Mouse (Mus musculus) B cell, adult 2 months (primary cell): ENCODE results near the gene Ptprk.

ENCODE experiments used
- DNase-seq, 2 experiments: peaks; one replicate each; pipeline ENCODE4 v3.0.0; 2022

Ptprk gene

GRCm38 (mm10) chr10:28304292-28304875 lies 229.8 kb downstream of the Ptprk start:
- DNase-seq, result no peak

DNA sequence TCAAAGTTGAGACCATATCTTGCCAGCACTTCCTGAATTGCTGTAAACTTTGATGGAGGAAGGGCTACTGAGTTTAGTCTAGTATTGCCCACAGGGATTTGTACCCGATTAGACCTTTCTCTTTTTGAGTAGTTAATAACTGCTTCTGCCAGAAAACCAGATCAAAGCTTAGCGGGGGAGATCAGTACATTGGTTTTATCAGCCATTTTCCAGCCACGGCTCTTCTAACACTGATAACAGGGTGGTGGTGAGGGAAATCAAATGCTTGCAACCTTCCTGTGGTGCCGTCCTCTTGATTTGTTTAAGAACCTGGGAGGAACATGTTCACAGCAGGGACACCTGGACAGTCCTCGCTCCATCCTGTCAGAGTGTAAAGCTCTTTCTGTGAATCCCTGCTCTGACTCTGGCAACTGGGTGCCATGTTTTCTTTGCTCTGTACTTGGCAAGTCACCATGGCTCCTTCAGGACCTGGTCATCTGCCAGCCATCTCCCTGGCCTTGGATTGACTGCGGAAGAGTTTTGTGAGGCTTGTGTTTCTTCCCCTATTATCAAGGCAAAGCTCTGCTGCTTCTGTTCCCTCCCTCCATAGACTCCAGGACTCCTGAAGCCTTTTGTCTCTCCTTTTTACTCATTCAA lies 231.9 kb downstream of the Ptprk start:
- no peak for DNase-seq

GRCm38 (mm10) chr10:28311369-28311768 lies 236.7 kb downstream of the Ptprk start:
- no peak for DNase-seq

DNA sequence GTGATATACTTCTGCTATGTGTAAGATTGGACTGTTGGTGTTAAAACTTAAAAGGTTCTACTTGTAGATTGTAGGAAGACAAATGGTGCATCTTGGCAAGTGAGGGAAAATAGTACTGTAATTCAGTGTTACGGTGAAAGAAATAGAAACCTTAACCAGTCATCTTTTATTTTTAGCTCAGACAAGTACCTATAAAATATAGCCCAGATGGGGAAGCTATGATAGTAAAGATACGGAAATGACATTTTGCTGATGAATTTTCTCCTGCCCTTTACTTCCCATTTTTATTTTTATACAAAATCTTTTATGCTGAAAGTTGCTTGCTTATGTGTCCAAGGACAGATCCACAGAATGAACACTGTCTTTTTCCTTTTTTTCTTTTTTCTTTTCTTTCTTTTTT lies 248.4 kb downstream of the Ptprk start:
- no peak for DNase-seq

GRCm38 (mm10) chr10:28335232-28335631 lies 260.6 kb downstream of the Ptprk start:
- no peak for DNase-seq

- no peak for DNase-seq
Measured at GRCm38 (mm10) chr10:28338536-28338935, 263.9 kb downstream of the Ptprk start.

- DNase-seq, result no peak
Measured at GRCm38 (mm10) chr10:28345196-28345681, 270.6 kb downstream of the Ptprk start.

GRCm38 (mm10) chr10:28365291-28365690 lies 290.7 kb downstream of the Ptprk start:
- no peak for DNase-seq

GRCm38 (mm10) chr10:28366065-28366677 lies 291.6 kb downstream of the Ptprk start:
- DNase-seq, result no peak

- DNase-seq, result no peak
Measured at GRCm38 (mm10) chr10:28369808-28370207, 295.2 kb downstream of the Ptprk start.

DNA sequence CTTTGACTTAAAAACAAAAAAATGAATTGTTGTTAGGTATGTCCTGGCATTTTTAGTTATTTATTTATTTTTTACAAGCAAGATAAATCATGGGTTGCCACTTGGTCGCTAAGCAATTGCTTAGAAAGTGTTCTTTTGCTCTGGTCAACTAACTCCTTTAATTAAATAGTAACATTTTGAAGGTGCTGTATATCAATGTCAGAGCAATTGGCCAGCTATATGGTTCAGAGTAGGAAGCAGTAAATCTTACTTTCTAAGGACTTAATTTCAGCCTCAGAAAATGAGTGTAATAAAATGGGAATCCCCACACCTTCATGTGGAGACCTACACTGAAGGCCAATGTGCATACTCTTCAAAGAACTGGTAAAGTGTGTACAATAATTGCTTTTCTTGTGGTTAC lies 300.3 kb downstream of the Ptprk start:
- DNase-seq, result no peak

DNA sequence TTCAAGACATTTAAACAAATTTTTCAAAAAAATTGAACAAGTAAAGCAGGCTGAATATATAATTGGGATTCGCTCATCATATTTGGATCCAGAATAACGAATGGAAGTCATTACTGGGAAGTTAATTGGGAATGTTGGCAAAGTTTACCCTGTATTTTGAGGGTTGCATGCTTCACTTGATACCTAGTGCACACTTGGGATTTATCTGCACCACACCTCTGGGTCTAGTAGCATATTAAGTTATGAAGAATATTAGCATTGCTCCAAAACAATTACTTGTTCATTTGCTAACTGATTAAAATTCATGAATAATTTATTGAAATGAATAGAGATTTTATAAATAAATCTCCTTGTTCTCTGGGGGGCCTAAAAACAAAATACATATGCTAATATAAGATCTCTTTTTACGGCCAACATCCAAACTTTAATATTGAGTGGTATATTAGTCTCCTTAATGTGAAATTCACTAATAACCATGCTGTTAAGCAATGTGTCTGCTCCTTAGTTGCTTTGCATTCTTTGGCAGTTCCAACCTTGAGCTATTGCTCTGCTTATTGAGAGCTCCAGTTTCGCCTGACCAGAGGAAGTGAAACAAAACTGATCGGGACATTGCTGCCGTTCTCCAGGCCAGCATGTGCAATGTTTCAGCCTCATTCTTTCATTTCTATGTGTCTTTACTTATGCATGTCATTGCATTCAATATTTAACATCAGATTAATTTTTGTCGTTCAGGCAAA lies 305.3 kb downstream of the Ptprk start:
- no peak for DNase-seq

DNA sequence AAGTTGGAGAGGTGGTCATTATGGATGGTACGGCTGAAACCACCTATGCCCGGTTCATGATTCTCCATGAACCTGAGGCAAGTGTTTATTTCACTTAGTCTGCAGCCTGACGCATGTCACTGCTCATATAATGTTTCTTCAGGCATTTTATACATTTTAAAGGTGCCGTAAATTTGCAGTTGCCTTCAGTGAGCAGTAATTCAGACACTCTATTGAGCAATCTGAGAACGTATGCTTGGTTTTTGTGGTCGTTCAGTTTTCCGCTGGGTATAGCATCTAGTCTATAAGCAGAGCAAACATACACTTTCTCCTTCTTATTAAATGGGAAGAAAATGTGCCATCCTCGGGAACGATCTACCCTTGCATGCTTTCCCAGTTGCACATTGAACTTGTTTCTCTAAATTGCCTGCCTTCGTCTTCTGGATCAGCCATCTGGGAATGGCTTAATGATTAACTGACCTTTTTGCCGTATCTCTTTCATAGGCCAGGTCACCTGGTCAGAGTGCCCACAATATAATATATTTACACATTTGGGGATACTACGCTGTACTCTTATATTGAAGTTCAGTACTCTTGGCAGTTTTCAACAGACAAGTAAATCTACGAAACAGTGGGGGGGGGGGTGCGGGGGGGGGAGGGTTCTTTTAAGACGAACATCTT lies 313.1 kb downstream of the Ptprk start:
- DNase-seq, result no peak

DNA sequence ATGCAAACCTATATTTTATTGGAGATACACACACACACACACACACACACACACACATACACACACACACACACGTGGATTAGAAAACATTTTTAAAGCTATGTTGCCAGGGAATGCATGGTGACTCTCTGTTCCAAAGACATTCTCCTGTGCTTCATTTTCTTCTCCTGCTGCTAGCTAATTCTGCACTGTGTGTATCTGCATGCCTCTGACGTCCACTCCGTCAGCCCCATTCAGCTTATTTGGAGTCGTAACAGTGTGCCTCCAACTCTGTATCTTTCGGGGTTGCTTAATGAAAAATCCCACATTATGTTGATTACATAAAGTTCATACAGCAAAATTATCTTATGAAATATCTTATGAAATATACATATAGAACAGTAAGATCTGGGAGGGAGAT lies 316.5 kb downstream of the Ptprk start:
- DNase-seq, result no peak

DNA sequence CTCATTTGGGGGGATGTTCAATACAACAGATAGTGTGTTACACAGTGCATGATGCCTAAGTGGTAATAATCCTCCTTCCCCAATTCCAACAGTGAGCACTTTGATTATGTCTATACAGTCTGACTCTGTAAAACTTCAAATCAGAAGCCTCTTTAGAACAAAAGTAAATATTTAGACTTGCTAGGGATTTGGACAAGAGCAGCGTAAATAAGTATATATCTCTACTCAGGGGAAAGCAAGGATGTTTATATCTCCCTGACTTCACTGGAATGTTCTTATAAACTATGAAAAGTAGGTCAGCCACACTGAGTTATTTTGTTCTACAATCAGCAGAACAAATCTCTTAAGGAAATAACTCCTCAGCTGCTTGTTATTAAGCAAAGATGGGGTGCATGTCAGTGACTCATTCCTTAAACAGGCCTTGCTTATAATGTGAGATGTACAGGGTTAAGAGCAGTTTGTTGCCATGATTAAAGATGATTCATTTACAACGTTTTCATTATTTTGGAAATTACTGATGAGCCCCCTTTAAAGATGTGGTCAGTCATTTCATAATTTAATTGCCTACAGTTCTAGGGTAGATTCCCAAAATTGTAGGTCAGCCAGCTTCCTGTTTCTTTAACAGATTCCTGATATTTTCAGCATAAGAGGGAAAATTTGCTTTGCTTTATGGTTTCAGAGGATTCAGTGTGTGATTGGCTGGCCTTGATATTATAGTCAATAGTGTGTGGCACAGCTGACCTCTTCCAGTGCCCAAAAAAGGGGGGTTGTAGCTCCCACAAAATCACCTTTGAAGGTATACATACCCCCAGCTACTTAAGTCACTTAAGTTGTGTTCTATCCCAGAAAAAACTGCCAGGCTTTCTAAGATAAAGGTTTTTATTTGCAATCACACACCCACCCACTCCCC lies 321.2 kb downstream of the Ptprk start:
- no peak for DNase-seq

- no peak for DNase-seq
Measured at GRCm38 (mm10) chr10:28396520-28396915, 321.9 kb downstream of the Ptprk start.

DNA sequence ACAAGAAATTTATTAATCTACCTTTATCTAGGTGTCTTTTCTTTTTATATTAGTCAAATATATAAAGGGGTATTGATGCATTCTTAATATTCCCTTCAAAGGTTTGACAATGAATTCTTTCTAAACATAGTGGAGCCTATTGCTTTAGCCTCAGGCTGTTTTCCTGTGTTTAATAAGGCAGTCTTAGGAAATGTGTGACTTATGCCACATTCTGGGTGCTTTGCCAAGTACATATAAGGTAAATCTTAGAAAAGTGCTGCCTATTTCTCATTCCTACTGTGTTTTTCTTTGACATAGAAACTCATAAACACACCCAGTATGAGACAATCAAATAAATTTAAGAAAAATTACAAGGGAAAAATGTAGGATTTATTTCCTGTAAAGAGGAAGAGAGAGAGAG lies 327.2 kb downstream of the Ptprk start:
- no peak for DNase-seq

- no peak for DNase-seq
Measured at GRCm38 (mm10) chr10:28408980-28409379, 334.4 kb downstream of the Ptprk start.

- DNase-seq, result no peak
Measured at GRCm38 (mm10) chr10:28414823-28415222, 340.2 kb downstream of the Ptprk start.

DNA sequence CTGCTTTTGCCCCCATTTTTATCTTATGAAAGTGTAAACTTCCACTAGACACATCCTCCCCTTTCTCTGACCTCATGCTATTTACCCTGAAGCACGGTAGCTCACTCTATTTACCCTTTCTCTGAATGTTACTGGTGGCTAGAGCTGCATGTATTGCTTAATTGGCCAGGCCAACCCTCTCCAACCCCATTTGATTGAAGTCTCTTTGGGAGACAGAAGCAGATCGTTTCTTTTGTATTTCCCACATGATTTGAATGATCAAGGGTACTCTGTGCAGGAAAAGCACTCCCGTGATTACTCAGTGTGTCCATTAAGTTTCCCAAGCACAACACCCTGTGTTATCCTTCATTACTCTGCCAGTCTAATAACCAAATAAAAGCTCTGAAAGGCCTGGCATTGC lies 348.0 kb downstream of the Ptprk start:
- no peak for DNase-seq

DNA sequence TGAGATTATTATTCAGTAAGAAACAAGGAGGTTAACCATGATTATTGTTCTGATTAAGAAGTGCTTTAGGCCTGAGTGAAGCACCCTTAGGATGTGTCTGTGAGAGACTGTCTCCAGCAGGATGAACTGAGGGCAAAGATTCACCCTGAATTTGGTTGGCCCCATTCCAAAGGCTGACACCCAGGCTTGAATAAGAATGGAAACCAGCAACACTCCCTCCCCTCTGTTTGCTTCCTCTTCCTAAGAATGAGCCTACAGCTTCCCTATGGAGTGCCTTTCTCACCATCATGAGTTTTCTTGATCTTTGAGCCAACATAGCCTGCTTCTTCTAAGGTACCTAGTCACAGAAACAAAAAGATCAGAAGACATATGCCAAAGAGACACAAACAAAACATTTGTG lies 350.8 kb downstream of the Ptprk start:
- no peak for DNase-seq

DNA sequence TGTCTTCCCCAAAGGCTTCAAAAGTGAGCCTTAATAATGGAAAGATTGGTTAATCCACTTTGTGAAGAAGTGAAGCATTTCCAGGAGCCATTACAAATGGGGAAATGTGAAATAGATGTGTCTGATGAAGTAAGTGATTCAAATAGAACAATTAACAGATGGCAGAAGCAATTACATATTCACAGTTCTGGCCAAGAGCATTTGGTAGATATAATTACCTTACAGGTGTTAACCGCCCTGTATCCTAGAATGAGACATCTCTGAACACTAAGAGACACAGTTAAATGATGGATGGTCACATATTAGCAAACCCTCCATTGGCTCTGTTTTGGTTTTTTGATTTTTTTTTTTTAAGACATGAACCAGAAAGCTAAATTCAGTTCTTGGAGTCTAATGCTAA lies 361.5 kb downstream of the Ptprk start:
- DNase-seq, result no peak
